Mouse (Mus musculus): ENCODE results near the gene Tmem234.

DNA sequence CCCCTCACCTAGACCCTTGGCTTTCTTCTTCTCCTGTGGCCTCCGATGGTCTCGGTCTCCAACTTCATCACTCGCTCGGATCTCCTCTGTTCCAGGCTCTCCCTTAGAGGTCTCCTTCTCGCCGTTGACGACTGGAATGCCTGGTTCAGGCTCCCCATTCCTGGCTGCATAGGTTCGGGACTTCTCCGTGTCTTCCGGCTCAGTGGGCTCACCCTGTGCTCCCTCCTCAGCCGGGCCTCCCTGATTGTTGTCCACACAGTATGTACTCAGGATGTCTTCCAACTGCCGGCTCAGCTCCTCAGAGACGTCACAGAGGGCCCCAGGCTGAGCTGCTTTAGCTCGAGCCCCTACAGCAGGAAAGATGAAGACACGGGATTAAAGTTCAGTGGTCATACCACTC is 38.8 kb downstream of the Tmem234 start:
- TF ChIP-seq CTCF (IDR thresholded peaks at IDR 0.05) (no peak), EP300 (IDR thresholded peaks at IDR 0.05) (no peak)

Data from lung, postnatal 0 days (tissue).